Mouse (Mus musculus) hindbrain, embryonic 12.5 days (tissue): ENCODE measurements around the gene Ogfod1. TPM values are rescaled to one million over a fixed set of nuclear protein-coding genes. Genes with fewer than 3 reads are reported as not detected.

Source experiments
- polyA plus RNA-seq: library from polyadenylated mRNA; unstranded; fragments of >200 nt; fragmentation: Nextera tagmentation; extraction: Ambion mirVana; gene quantifications from 2 replicates; pipeline ENCODE4 v1.2.1, GENCODE M21; 2016

Gene Ogfod1
- polyA plus RNA-seq, 1 experiment from 2014 or later = 14.6 TPM

Other genes starting within 250 kb of the Ogfod1 start
- gene Gnao1, start 227.2 kb upstream of the Ogfod1 start, polyA plus RNA-seq = 91.6 and 101 TPM in 2 replicates
- gene Amfr, start 24.4 kb upstream of the Ogfod1 start, polyA plus RNA-seq = 77.4 and 79.4 TPM in 2 replicates
- gene Nudt21, start 167 bp upstream of the Ogfod1 start, polyA plus RNA-seq = 127 and 132 TPM in 2 replicates
- gene Bbs2, start 61.7 kb downstream of the Ogfod1 start, polyA plus RNA-seq = 22.9 and 23.4 TPM in 2 replicates
- not detected in 2 replicates for gene Mt4, start 100.0 kb downstream of the Ogfod1 start, polyA plus RNA-seq
- 18.5 and 33.1 TPM in 2 replicates for gene Mt3, start 115.4 kb downstream of the Ogfod1 start, polyA plus RNA-seq
- gene Mt2, start 135.5 kb downstream of the Ogfod1 start, polyA plus RNA-seq = 13.2 TPM in 2 replicates
- 34.0 and 47.3 TPM in 2 replicates for gene Mt1, start 141.9 kb downstream of the Ogfod1 start, polyA plus RNA-seq
- 80.4 and 85.1 TPM in 2 replicates for gene Nup93, start 177.4 kb downstream of the Ogfod1 start, polyA plus RNA-seq